Mouse (Mus musculus): ENCODE measurements at regions not wholly inside any gene's neighbourhood (a gene's known extent, or its start where the extent isn't known, plus 50 kb on each side); places are given as distances from the start of the nearest gene placed in this dataset.

GRCm38 (mm10) chr1:22222836-22223235 lies 261.1 kb upstream of the Kcnq5 start:
- no peak for DNase-seq (ENCODE audit: low read depth, low spot score)
- Histone ChIP-seq H3K9me3 (ENCODE audit: control insufficient read depth, insufficient read depth, low read depth, low read length) (no peaks in the 10 kb centered on the region), H3K4me1 (ENCODE audit: control insufficient read depth in 2 of 2, insufficient read depth in 2 of 2, low read length in 2 of 2, poor library complexity in 1 of 2) (no peaks in the 10 kb centered on the region), H3K36me3 (ENCODE audit: control insufficient read depth, insufficient read depth, low read length, poor library complexity, severe bottlenecking) (no peaks in the 10 kb centered on the region), H3K9ac (ENCODE audit: insufficient read depth, low read depth, low read length, poor library complexity, severe bottlenecking) (no peak overlapping the region), H3K27ac (ENCODE audit: insufficient read depth, low read depth, low read length, poor library complexity, severe bottlenecking) (no peak overlapping the region), H3K4me3 (ENCODE audit: insufficient read depth in 1 of 2, low read depth in 1 of 2, low read length in 2 of 2, poor library complexity in 1 of 2, severe bottlenecking in 1 of 2) (no peak overlapping the region)
- in situ Hi-C loops (cut with MboI; ENCODE audit: low sequenced_read_pairs in 2 of 2, unreplicated experiment in 2 of 2) = no loop called here
- no peak for TF ChIP-seq ZC3H11A (IDR thresholded peaks at IDR 0.05; ENCODE audit: borderline replicate concordance, low read depth, low read length)
- no peak for TF ChIP-seq CHD2 (IDR thresholded peaks at IDR 0.05; ENCODE audit: low read depth, low read length)
- TF ChIP-seq MAFK (IDR thresholded peaks at IDR 0.05; ENCODE audit: insufficient read depth, low read depth, low read length) = no peak
- no peak for TF ChIP-seq ZNF384 (IDR thresholded peaks at IDR 0.05; ENCODE audit: low read depth, low read length)
- no peak for TF ChIP-seq HCFC1 (IDR thresholded peaks at IDR 0.05; ENCODE audit: borderline replicate concordance, insufficient read depth, low read length)

DNA sequence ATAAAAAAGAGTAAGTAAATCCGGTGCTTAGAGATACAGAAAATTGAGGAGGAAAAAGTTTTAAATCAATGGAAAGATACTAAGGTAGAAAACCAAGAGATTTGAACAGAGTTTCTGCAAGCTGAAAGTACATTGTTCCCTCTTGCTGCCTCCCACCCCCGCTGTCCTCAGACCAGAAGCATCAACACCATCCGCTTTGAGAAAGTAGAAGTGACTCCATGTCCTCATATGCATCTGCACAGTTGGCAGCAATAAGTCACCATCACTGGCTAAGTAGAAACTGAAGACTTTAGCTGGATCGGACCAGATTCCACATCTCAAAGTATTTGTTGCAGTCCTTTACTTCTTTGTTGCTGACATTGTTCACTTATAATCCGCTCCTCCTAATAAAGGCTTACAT lies 250.1 kb upstream of the Kcnq5 start:
- Histone ChIP-seq H3K4me1 (ENCODE audit: control insufficient read depth in 2 of 2, insufficient read depth in 2 of 2, low read length in 2 of 2, poor library complexity in 1 of 2) (no peaks in the 10 kb centered on the region), H3K9ac (ENCODE audit: insufficient read depth, low read depth, low read length, poor library complexity, severe bottlenecking) (no peak overlapping the region), H3K27ac (ENCODE audit: insufficient read depth, low read depth, low read length, poor library complexity, severe bottlenecking) (no peak overlapping the region), H3K36me3 (ENCODE audit: control insufficient read depth, insufficient read depth, low read length, poor library complexity, severe bottlenecking) (no peaks in the 10 kb centered on the region), H3K9me3 (ENCODE audit: control insufficient read depth, insufficient read depth, low read depth, low read length) (no peaks in the 10 kb centered on the region), H3K4me3 (ENCODE audit: insufficient read depth in 1 of 2, low read depth in 1 of 2, low read length in 2 of 2, poor library complexity in 1 of 2, severe bottlenecking in 1 of 2) (no peak overlapping the region)
- TF ChIP-seq ZC3H11A (IDR thresholded peaks at IDR 0.05; ENCODE audit: borderline replicate concordance, low read depth, low read length) (no peak), CHD2 (IDR thresholded peaks at IDR 0.05; ENCODE audit: low read depth, low read length) (no peak), MAFK (IDR thresholded peaks at IDR 0.05; ENCODE audit: insufficient read depth, low read depth, low read length) (no peak), ZNF384 (IDR thresholded peaks at IDR 0.05; ENCODE audit: low read depth, low read length) (no peak), HCFC1 (IDR thresholded peaks at IDR 0.05; ENCODE audit: borderline replicate concordance, insufficient read depth, low read length) (no peak)
- no peak for DNase-seq (ENCODE audit: low read depth, low spot score)
- in situ Hi-C loops (cut with MboI; ENCODE audit: low sequenced_read_pairs in 2 of 2, unreplicated experiment in 2 of 2) = no loop called here

DNA sequence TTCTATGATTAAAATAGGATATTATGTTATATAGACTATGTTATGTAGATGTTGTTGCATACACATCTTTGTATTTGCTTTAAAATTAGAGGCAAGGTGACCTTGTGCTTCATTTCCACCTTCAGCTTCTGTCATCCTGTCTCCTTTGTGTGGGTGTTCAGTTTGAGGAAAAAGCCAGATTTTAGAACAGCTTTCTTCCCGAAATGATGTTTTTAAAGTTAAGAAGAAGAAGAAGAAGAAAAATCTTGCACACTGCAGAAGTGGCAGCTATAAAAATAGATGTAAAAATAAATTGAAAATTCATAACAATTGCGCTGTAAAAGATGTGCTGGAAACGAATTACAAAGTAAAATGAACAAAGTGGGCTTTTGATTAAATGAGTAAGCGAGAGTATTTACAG lies 249.5 kb upstream of the Kcnq5 start:
- Histone ChIP-seq H3K4me1 (ENCODE audit: control insufficient read depth in 2 of 2, insufficient read depth in 2 of 2, low read length in 2 of 2, poor library complexity in 1 of 2) (no peaks in the 10 kb centered on the region), H3K9me3 (ENCODE audit: control insufficient read depth, insufficient read depth, low read depth, low read length) (no peaks in the 10 kb centered on the region), H3K9ac (ENCODE audit: insufficient read depth, low read depth, low read length, poor library complexity, severe bottlenecking) (no peak overlapping the region), H3K27ac (ENCODE audit: insufficient read depth, low read depth, low read length, poor library complexity, severe bottlenecking) (no peak overlapping the region), H3K4me3 (ENCODE audit: insufficient read depth in 1 of 2, low read depth in 1 of 2, low read length in 2 of 2, poor library complexity in 1 of 2, severe bottlenecking in 1 of 2) (no peak overlapping the region), H3K36me3 (ENCODE audit: control insufficient read depth, insufficient read depth, low read length, poor library complexity, severe bottlenecking) (no peaks in the 10 kb centered on the region)
- no peak for DNase-seq (ENCODE audit: low read depth, low spot score)
- TF ChIP-seq MAFK (IDR thresholded peaks at IDR 0.05; ENCODE audit: insufficient read depth, low read depth, low read length) (no peak), CHD2 (IDR thresholded peaks at IDR 0.05; ENCODE audit: low read depth, low read length) (no peak), HCFC1 (IDR thresholded peaks at IDR 0.05; ENCODE audit: borderline replicate concordance, insufficient read depth, low read length) (no peak), ZC3H11A (IDR thresholded peaks at IDR 0.05; ENCODE audit: borderline replicate concordance, low read depth, low read length) (no peak), ZNF384 (IDR thresholded peaks at IDR 0.05; ENCODE audit: low read depth, low read length) (no peak)
- in situ Hi-C loops (cut with MboI; ENCODE audit: low sequenced_read_pairs in 2 of 2, unreplicated experiment in 2 of 2) = no loop called here

DNA sequence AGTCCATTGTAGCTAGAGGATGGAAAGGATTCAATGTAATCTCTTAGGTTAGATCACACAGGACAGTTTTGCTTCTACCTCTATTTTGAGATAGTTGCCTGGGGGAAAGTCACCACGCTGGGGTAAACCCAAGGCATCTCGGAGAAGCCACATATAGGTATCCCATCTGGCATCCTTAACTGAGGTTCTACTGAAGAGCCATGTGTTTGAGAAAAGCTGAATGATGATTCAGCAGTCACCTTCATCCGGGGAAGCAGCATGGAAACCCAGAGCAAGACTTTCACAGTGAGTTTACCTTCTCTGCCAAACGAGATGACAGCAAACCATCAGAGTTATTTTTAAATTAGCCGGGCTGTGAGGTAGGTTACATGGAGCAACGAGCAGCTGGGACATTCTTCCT lies 248.9 kb upstream of the Kcnq5 start:
- Histone ChIP-seq H3K36me3 (ENCODE audit: control insufficient read depth, insufficient read depth, low read length, poor library complexity, severe bottlenecking) (no peaks in the 10 kb centered on the region), H3K9me3 (ENCODE audit: control insufficient read depth, insufficient read depth, low read depth, low read length) (no peaks in the 10 kb centered on the region), H3K4me3 (ENCODE audit: insufficient read depth in 1 of 2, low read depth in 1 of 2, low read length in 2 of 2, poor library complexity in 1 of 2, severe bottlenecking in 1 of 2) (no peak overlapping the region), H3K9ac (ENCODE audit: insufficient read depth, low read depth, low read length, poor library complexity, severe bottlenecking) (no peak overlapping the region), H3K4me1 (ENCODE audit: control insufficient read depth in 2 of 2, insufficient read depth in 2 of 2, low read length in 2 of 2, poor library complexity in 1 of 2) (no peaks in the 10 kb centered on the region), H3K27ac (ENCODE audit: insufficient read depth, low read depth, low read length, poor library complexity, severe bottlenecking) (no peak overlapping the region)
- no peak for DNase-seq (ENCODE audit: low read depth, low spot score)
- in situ Hi-C loops (cut with MboI; ENCODE audit: low sequenced_read_pairs in 2 of 2, unreplicated experiment in 2 of 2) = no loop called here
- TF ChIP-seq ZNF384 (IDR thresholded peaks at IDR 0.05; ENCODE audit: low read depth, low read length) = no peak
- no peak for TF ChIP-seq HCFC1 (IDR thresholded peaks at IDR 0.05; ENCODE audit: borderline replicate concordance, insufficient read depth, low read length)

GRCm38 (mm10) chr1:22208287-22208686 lies 246.5 kb upstream of the Kcnq5 start:
- no peaks in the 10 kb centered on the region for H3K36me3 ChIP-seq (ENCODE audit: control insufficient read depth, insufficient read depth, low read length, poor library complexity, severe bottlenecking)
- no peak for DNase-seq (ENCODE audit: low read depth, low spot score)
- in situ Hi-C loops (cut with MboI; ENCODE audit: low sequenced_read_pairs in 2 of 2, unreplicated experiment in 2 of 2) = no loop called here

More at GRCm38 (mm10) chr1:22208287-22208686, 246.5 kb upstream of the Kcnq5 start:
- Histone ChIP-seq H3K9me3 (ENCODE audit: control insufficient read depth, insufficient read depth, low read depth, low read length) (no peaks in the 10 kb centered on the region), H3K4me3 (ENCODE audit: insufficient read depth in 1 of 2, low read depth in 1 of 2, low read length in 2 of 2, poor library complexity in 1 of 2, severe bottlenecking in 1 of 2) (no peak overlapping the region), H3K9ac (ENCODE audit: insufficient read depth, low read depth, low read length, poor library complexity, severe bottlenecking) (no peak overlapping the region), H3K4me1 (ENCODE audit: control insufficient read depth in 2 of 2, insufficient read depth in 2 of 2, low read length in 2 of 2, poor library complexity in 1 of 2) (no peaks in the 10 kb centered on the region), H3K27ac (ENCODE audit: insufficient read depth, low read depth, low read length, poor library complexity, severe bottlenecking) (no peak overlapping the region)
- no peak for TF ChIP-seq HCFC1 (IDR thresholded peaks at IDR 0.05; ENCODE audit: borderline replicate concordance, insufficient read depth, low read length)
- no peak for TF ChIP-seq ZC3H11A (IDR thresholded peaks at IDR 0.05; ENCODE audit: borderline replicate concordance, low read depth, low read length)
- TF ChIP-seq CHD2 (IDR thresholded peaks at IDR 0.05; ENCODE audit: low read depth, low read length) = no peak
- no peak for TF ChIP-seq MAFK (IDR thresholded peaks at IDR 0.05; ENCODE audit: insufficient read depth, low read depth, low read length)
- no peak for TF ChIP-seq ZNF384 (IDR thresholded peaks at IDR 0.05; ENCODE audit: low read depth, low read length)

Measured in ES-E14 (cell line).